Mouse (Mus musculus): ENCODE results near the gene Mars. TPM values are rescaled to one million over a fixed set of nuclear protein-coding genes. Genes with fewer than 3 reads are reported as not detected.
A peak's percentile ranks its signal among the peaks of the same experiment; 100 is the strongest.

Gene Mars
- total and polyA plus RNA-seq, 3 experiments = 147 to 195 TPM; not detected in 1

GRCm38 (mm10) chr10:127312858-127313257 is 1.3 kb upstream of the Mars start (continued):
- no peak for TF ChIP-seq POLR2AphosphoS5 (IDR thresholded peaks at IDR 0.05; ENCODE audit: borderline replicate concordance, low read depth, low read length)
- no peak for TF ChIP-seq MAZ (IDR thresholded peaks at IDR 0.05; ENCODE audit: low read depth, low read length)
- no peak for TF ChIP-seq UBTF (IDR thresholded peaks at IDR 0.05; ENCODE audit: borderline replicate concordance, insufficient read depth, low read depth, low read length)
- TF ChIP-seq CHD1 (IDR thresholded peaks at IDR 0.05; ENCODE audit: low read depth, low read length) = no peak
- TF ChIP-seq POLR2AphosphoS2 (IDR thresholded peaks at IDR 0.05; ENCODE audit: low read length) = no peak
- 0 out of 4 replicates have a peak, but pooled peaks have one; percentile 15 for TF ChIP-seq EP300 (IDR thresholded peaks at IDR 0.05; ENCODE audit: low read depth in 1 of 2, low read length in 2 of 2)
- TF ChIP-seq JUND (IDR thresholded peaks at IDR 0.05; ENCODE audit: low read depth, low read length) = no peak
- no peak for TF ChIP-seq USF2 (IDR thresholded peaks at IDR 0.05; ENCODE audit: borderline replicate concordance in 1 of 2, insufficient read depth in 1 of 2, low read depth in 1 of 2, low read length in 2 of 2)
- peak; percentile 36; the same call in 1 of the 2 replicates for TF ChIP-seq ETS1 (IDR thresholded peaks at IDR 0.05; ENCODE audit: low read depth, low read length)
- TF ChIP-seq GABPA (IDR thresholded peaks at IDR 0.05; ENCODE audit: low read depth, low read length) = no peak
- TF ChIP-seq SMC3 (IDR thresholded peaks at IDR 0.05; ENCODE audit: low read depth, low read length) = no peak
- TF ChIP-seq USF1 (IDR thresholded peaks at IDR 0.05; ENCODE audit: low read depth, low read length) = no peak
- no peak for TF ChIP-seq ZC3H11A (IDR thresholded peaks at IDR 0.05; ENCODE audit: low read depth, low read length)
- no peak for TF ChIP-seq NELFE (IDR thresholded peaks at IDR 0.05; ENCODE audit: low read depth, low read length)
- TF ChIP-seq BHLHE40 (IDR thresholded peaks at IDR 0.05; ENCODE audit: borderline replicate concordance, low read depth, low read length) = no peak; the same call in 1 of the 2 replicates

GRCm38 (mm10) chr10:127312356-127312676 is 730 bp upstream of the Mars start:
- Histone ChIP-seq H3K9me3 (replicated peaks; ENCODE audit: insufficient read depth, low read length) (no peaks in the 10 kb centered on the region), H3K79me2 (ENCODE audit: control insufficient read depth, insufficient read depth, low read length, poor library complexity) (peaks cover 29% of the 10 kb centered on the region), H3K27ac (ENCODE audit: control insufficient read depth, low read depth, low read length) (peak overlapping the region; percentile 73), H3K4me1 (ENCODE audit: control insufficient read depth in 1 of 2, insufficient read depth in 2 of 2, low read length in 2 of 2) (peaks cover 3 to 24% of the 10 kb centered on the region in 2 experiments; a peak in 3 of 4 replicates), H3K4me3 (ENCODE audit: control insufficient read depth in 1 of 2, insufficient read depth in 1 of 2, low read depth in 2 of 2, low read length in 2 of 2) (peak overlapping the region; percentile 65 to 76), H3K9ac (ENCODE audit: control insufficient read depth, low read depth, low read length, poor library complexity, severe bottlenecking) (peak overlapping the region; percentile 81), H3K36me3 (ENCODE audit: control insufficient read depth in 1 of 2, insufficient read depth in 2 of 2, low read length in 2 of 2) (peaks cover 5 to 21% of the 10 kb centered on the region in 2 experiments), H3K27me3 (ENCODE audit: control insufficient read depth in 1 of 2, insufficient read depth in 2 of 2, low read length in 2 of 2) (no peaks in the 10 kb centered on the region)
- peak; percentile 92 for DNase-seq (ENCODE audit: low read depth, low spot score)
- TF ChIP-seq MXI1 (IDR thresholded peaks at IDR 0.05; ENCODE audit: low read depth, low read length) (no peak), ZMIZ1 (IDR thresholded peaks at IDR 0.05; ENCODE audit: low read depth, low read length) (no peak; the same call in 1 of the 2 replicates), JUND (IDR thresholded peaks at IDR 0.05; ENCODE audit: low read depth, low read length) (no peak), SIN3A (IDR thresholded peaks at IDR 0.05; ENCODE audit: low read length) (peak; percentile 70), MAFK (IDR thresholded peaks at IDR 0.05; ENCODE audit: borderline replicate concordance, low read depth, low read length) (no peak), EP300 (IDR thresholded peaks at IDR 0.05; ENCODE audit: low read depth in 1 of 2, low read length in 2 of 2) (no peak), ELF1 (IDR thresholded peaks at IDR 0.05; ENCODE audit: low read depth, low read length) (no peak), POLR2A (IDR thresholded peaks at IDR 0.05; ENCODE audit: control insufficient read depth in 1 of 2, insufficient read depth in 1 of 2, low read depth in 1 of 2, low read length in 2 of 2, poor library complexity in 1 of 2) (no peak; a peak in 1 of 4 replicates), RAD21 (IDR thresholded peaks at IDR 0.05; ENCODE audit: low read depth, low read length) (peak; percentile 37), CTCF (IDR thresholded peaks at IDR 0.05 in 2 of 3, conservative IDR thresholded peaks at IDR 0.05 in 1 of 3; ENCODE audit: control insufficient read depth in 1 of 3, insufficient read depth in 1 of 3, low read depth in 2 of 3, low read length in 3 of 3, poor library complexity in 1 of 3, severe bottlenecking in 1 of 3) (peak; percentile 61 to 94 (median 82)), MAX (IDR thresholded peaks at IDR 0.05; ENCODE audit: low read length) (peak; percentile 69; the same call in 1 of the 2 replicates), USF2 (IDR thresholded peaks at IDR 0.05; ENCODE audit: borderline replicate concordance in 1 of 2, insufficient read depth in 1 of 2, low read depth in 1 of 2, low read length in 2 of 2) (no peak), MYB (IDR thresholded peaks at IDR 0.05; ENCODE audit: low read depth, low read length) (no peak), ZC3H11A (IDR thresholded peaks at IDR 0.05; ENCODE audit: low read depth, low read length) (peak; percentile 39), USF1 (IDR thresholded peaks at IDR 0.05; ENCODE audit: low read depth, low read length) (no peak), NELFE (IDR thresholded peaks at IDR 0.05; ENCODE audit: low read depth, low read length) (no peak), HCFC1 (IDR thresholded peaks at IDR 0.05; ENCODE audit: low read depth, low read length) (peak; percentile 74), NRF1 (IDR thresholded peaks at IDR 0.05; ENCODE audit: insufficient read depth, low read depth, low read length, poor library complexity, severe bottlenecking) (no peak), MEF2A (IDR thresholded peaks at IDR 0.05; ENCODE audit: extremely low read depth, insufficient replicate concordance, low read depth, low read length, poor library complexity, severe bottlenecking) (no peak), ZNF384 (IDR thresholded peaks at IDR 0.05; ENCODE audit: low read depth, low read length) (no peak; the same call in 1 of the 2 replicates), GATA1 (IDR thresholded peaks at IDR 0.05; ENCODE audit: low read depth, low read length) (no peak), RCOR1 (IDR thresholded peaks at IDR 0.05; ENCODE audit: low read depth, low read length) (no peak; the same call in 1 of the 2 replicates), POLR2AphosphoS5 (IDR thresholded peaks at IDR 0.05; ENCODE audit: borderline replicate concordance, low read depth, low read length) (no peak), TAL1 (IDR thresholded peaks at IDR 0.05; ENCODE audit: low read length) (no peak), POLR2AphosphoS2 (IDR thresholded peaks at IDR 0.05; ENCODE audit: low read length) (no peak), CHD1 (IDR thresholded peaks at IDR 0.05; ENCODE audit: low read depth, low read length) (peak; percentile 68; the same call in 1 of the 2 replicates), TBP (IDR thresholded peaks at IDR 0.05; ENCODE audit: low read depth, low read length) (peak; percentile 77), MAZ (IDR thresholded peaks at IDR 0.05; ENCODE audit: low read depth, low read length) (no peak)
